Comparison of ENCODE assay signal across 12 mouse cellular contexts in the genomic region with DNA sequence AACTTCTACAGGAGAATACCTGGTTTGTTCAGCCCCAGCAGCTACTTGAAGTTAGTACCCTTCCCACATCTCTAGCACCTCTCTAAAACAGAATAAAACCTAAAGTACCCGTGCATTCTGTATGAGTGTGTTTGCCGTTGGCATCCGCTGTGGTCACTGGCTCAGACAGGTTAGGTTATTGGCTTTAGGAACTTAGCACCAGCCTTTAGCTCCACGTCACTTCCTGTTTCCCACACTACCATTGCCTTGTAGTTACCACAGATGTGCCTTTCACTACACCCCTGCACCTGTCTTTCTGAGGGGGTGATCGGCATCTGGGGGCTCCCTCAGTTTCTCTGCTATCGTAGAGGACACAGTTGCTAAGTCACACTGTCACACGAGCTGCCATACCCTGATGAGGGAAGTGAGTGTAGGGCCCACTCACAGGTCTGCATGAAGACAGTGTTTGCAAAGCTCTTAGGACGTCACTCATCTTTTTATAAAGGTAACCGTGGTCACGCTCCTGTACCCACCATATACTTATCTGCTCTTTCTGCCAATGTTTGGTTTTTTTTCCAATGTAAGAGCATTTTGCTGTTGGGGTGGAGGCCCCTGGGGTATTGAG. TPM values are rescaled to one million over a fixed set of nuclear protein-coding genes. Genes with fewer than 3 reads are reported as not detected.
DNase-seq lines count a peak whose midpoint lies in the region; ATAC-seq lines count a peak whose summit lies in the region.
"Had no signal": no experiment of that assay in that cellular context is flagged by ENCODE, and none has a peak within 500 bp of the region (broad histone marks: within the 10 kb centered on the region; RNA-seq: fewer than 3 reads in every experiment).

No protein-coding gene starts in this region.

- DNase-seq in spleen, postnatal 36 days (ENCODE audit: low spot score in 2 of 2), result peak; percentile 47 to 61
- no peak for DNase-seq in spleen, adult 12 weeks (ENCODE audit: low spot score)
- peak; percentile 80 for DNase-seq in splenic B cell, adult 2 months (ENCODE audit: low read depth, low spot score)
- DNase-seq in left cerebral cortex, adult 11 months (ENCODE audit: low spot score), result no peak
- no peak for DNase-seq in adrenal gland, postnatal 14 days
- DNase-seq in cerebellum, adult 11-12 months, result no peak
- DNase-seq: cerebellum, adult 9-10 months; kidney, adult 18-20 months; left cerebral cortex, postnatal 4 days had no signal

- peak; percentile 35 to 53 for ATAC-seq in hematopoietic stem cell, adult 5-6 weeks (replicated peaks in 1 of 2; ENCODE audit: insufficient read depth in 1 of 2, low FRiP score in 2 of 2, low TSS enrichment in 1 of 2, low read depth in 1 of 2, poor library complexity in 2 of 2, severe bottlenecking in 2 of 2)

- H3K36me3 ChIP-seq in splenic B cell, adult 2 months (ENCODE audit: control insufficient read depth, insufficient read depth, low read length, poor library complexity, severe bottlenecking), result no peaks in the 10 kb centered on the region; the same call in none of the 2 replicates

- no peaks in the 10 kb centered on the region for H3K27me3 ChIP-seq in splenic B cell, adult 2 months (ENCODE audit: control insufficient read depth, insufficient read depth, low read length, poor library complexity, severe bottlenecking)
- H3K27me3 ChIP-seq: hindbrain, embryonic 12.5 days; lung, embryonic 15.5 days had no signal

RNA-seq across cellular contexts. Expression of a gene that starts 32.3 kb away (rescaled TPM):
- 12.2 and 13.2 TPM in 2 replicates for total RNA-seq in hematopoietic stem cell, adult 5-6 weeks (2017)
- 9.3 and 11.3 TPM in 2 replicates for total RNA-seq in adrenal gland, postnatal 14 days (2021)

RNA-seq across cellular contexts. Expression of a gene that starts 32.4 kb away (rescaled TPM):
- 21.6 and 35.8 TPM in 2 replicates for total RNA-seq in hematopoietic stem cell, adult 5-6 weeks (2017)
- total RNA-seq in adrenal gland, postnatal 14 days (2021), result 21.1 and 22.6 TPM in 2 replicates

Comparison
In these comparisons a context has a peak if more than half of its experiments do, and no peak if none do; other contexts are left out.
1. DNase-seq: peak in spleen, postnatal 36 days (2 of 2) and splenic B cell, adult 2 months (single experiment); none in spleen, adult 12 weeks (single experiment), left cerebral cortex, adult 11 months (single experiment), adrenal gland, postnatal 14 days (single experiment) and cerebellum, adult 11-12 months (single experiment).